Mouse (Mus musculus) right cerebral cortex, postnatal 4 days (tissue): ENCODE measurements around the gene Twnk.

Experiments used
- DNase-seq: peaks from one replicate; pipeline ENCODE4 v3.0.0-alpha.2; 2022

Twnk gene

GRCm38 (mm10) chr19:45053451-45053850, 48.0 kb downstream of the Twnk start:
- DNase-seq: no peak

GRCm38 (mm10) chr19:45054892-45055690, 49.6 kb downstream of the Twnk start:
- DNase-seq: no peak

DNA sequence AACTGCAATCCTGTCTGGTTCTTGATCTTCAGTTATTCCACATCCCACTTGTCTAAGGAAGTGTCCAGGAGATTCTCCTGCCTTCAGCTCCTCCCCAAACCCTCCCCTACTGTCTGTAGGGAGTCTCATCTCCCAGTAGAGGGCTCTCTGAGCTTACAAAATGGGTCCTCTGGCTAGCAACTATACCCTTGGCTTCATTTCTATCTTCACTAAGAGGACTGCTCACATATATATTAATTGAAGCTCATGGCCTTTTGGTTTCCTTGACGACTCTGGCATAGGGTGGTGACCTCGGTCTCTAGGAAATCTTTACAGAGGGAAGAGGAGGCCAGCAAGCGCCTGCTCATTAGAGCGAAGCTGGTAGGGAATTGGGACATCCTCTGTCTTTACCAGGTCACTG, 50.9 kb downstream of the Twnk start:
- DNase-seq: no peak

DNA sequence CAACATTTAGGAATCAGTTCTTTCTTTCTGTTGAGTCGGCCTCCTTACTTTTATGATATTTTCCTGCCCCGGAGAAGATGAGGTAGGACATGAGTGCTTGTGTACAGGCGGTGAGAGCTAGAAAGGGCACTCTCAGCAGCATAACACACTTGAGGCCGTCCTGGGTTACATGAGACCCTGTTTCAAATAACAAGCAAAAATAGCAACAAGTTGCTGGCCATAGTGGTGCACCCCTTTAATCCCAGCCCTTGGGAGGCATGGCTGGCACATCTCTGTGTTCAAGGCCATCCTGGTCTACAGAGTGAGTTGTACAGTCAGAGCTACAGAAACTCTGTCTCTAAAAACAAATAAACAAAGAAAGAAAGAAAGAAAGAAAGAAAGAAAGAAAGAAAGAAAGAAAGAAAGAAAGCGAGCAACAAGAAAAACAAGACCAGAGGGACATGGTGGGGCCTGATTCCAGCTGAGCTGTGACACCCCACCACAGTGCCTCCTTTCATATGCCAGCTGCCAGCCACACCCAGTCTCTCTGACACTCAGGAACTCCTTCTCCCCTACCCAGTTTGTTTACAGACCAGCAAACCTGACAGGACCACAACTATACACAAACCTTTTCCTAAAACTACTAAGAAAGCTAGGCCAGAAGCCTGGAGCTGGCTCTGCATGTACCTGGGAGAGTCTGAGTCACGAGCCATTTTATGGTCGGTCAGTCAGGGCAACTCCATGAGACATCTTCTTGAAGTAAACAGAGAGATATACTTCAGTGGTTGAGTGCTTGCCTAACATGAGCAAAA, 51.6 kb downstream of the Twnk start:
- no peak for DNase-seq

GRCm38 (mm10) chr19:45057724-45058112, 52.3 kb downstream of the Twnk start:
- DNase-seq: no peak

- peak; percentile 85 for DNase-seq
These were observed 52.8 kb downstream of the Twnk start for GRCm38 (mm10) chr19:45058113-45058839.

GRCm38 (mm10) chr19:45058841-45059240, 53.4 kb downstream of the Twnk start:
- no peak for DNase-seq
